8 mouse cellular contexts compared by ENCODE assay signal in the genomic region with DNA sequence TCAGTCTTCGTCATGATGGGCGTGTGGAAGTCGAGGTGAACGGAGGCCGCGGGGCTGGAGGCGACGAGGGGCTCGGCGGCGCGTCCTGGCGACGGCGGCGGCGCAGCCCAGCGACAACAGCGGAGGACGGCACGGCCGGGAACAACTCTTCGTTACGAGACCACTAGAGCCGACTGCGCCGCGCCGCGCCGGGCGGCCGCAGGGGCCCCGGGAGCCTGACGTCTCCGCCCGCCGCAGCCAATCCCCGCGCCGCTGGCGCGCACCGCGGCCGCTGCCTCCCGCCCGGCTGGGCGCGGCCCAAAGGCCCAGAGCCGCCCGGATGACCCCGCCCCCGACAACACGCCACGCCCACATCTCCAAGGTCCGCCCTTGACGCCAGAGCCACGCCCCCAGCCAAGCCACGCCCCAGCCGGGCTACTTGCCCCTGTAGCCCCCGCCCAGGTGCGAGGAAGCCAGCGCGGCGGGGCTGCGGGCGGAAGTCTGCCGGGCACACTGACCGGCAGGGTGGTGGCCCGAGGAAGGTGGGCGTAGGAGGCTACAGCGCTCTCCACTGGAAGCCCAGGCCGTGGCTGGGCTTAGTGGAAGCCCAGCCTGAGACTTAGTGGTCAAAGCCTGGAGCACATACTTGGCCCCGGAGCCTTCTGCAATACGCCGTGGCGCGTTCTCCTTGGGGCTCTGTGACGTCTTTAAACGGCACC. TPM values are rescaled to one million over a fixed set of nuclear protein-coding genes. Genes with fewer than 3 reads are reported as not detected.
DNase-seq lines count a peak whose midpoint lies in the region; ATAC-seq lines count a peak whose summit lies in the region.

A gene (minus strand): TSS at position 302 of the 698 bp plus-strand sequence.

- no peaks in the 10 kb centered on the region for H3K9me3 ChIP-seq in hindbrain, embryonic 11.5 days (ENCODE audit: control insufficient read depth, low read length)

- H3K27me3 ChIP-seq in hindbrain, embryonic 11.5 days (ENCODE audit: control insufficient read depth, insufficient read depth, low read length), result no peaks in the 10 kb centered on the region

- H3K36me3 ChIP-seq in hindbrain, embryonic 11.5 days (ENCODE audit: control insufficient read depth, insufficient read depth, low read length), result no peaks in the 10 kb centered on the region

- DNase-seq in MN1 (ENCODE audit: low spot score), result peak; percentile 98
- DNase-seq in cerebellum, adult 9-10 months, result peak; percentile 99
- DNase-seq in frontal cortex, adult 2 months (ENCODE audit: extremely low spot score in 1 of 2, low spot score in 1 of 2), result peak; percentile 95 to 99
- peak; percentile 98 for DNase-seq in hindbrain, embryonic 11.5 days (ENCODE audit: low spot score)
- DNase-seq in layer of hippocampus, postnatal 10 days (ENCODE audit: low spot score in 2 of 2), result peak; percentile 100
- DNase-seq in lung, postnatal 10 days, result peak; percentile 98
- peak; percentile 100 for DNase-seq in ovary, postnatal 36 days (ENCODE audit: low spot score)
- peak; percentile 100 for DNase-seq in thymus, postnatal 25 days

- ATAC-seq in hindbrain, embryonic 11.5 days (ENCODE audit: low FRiP score), result peak; percentile 97

- peak within 1 kb of the TSS; percentile 83 for H3K4me3 ChIP-seq in hindbrain, embryonic 11.5 days (ENCODE audit: low read depth, low read length)

- peaks cover 3% of the 10 kb centered on the region; the same call in 1 of the 2 replicates for H3K4me1 ChIP-seq in hindbrain, embryonic 11.5 days (replicated peaks; ENCODE audit: control insufficient read depth, insufficient read depth, low read length)

- peak within 1 kb of the TSS; percentile 59 for H3K4me2 ChIP-seq in hindbrain, embryonic 11.5 days (replicated peaks; ENCODE audit: low read depth, low read length)

- H3K9ac ChIP-seq in hindbrain, embryonic 11.5 days (ENCODE audit: low read depth, low read length), result peak within 1 kb of the TSS; percentile 92

- H3K27ac ChIP-seq in hindbrain, embryonic 11.5 days (ENCODE audit: low read depth, low read length), result peak within 1 kb of the TSS; percentile 89

- WGBS in hindbrain, embryonic 11.5 days, result 1% methylated on average over 45 of the region's 81 CpGs

RNA-seq across cellular contexts. Expression of the gene that starts here (rescaled TPM):
- 135 and 142 TPM in 2 replicates for polyA plus RNA-seq in frontal cortex, adult 2 months (2012; rRNA removed)
- 197 TPM in 2 replicates for polyA plus RNA-seq in hindbrain, embryonic 11.5 days (2014; fragmentation: Nextera tagmentation; extraction: Ambion mirVana)
- 100 to 1,000 TPM in 1 of 2 experiments, 10 to 100 TPM in 1; 95.0 to 100 TPM for total RNA-seq in layer of hippocampus, postnatal 10 days (2021)

Comparison
In these comparisons a context has a peak if more than half of its experiments do, and no peak if none do; other contexts are left out.
1. Peak in every context shown above with its lines: DNase-seq, ATAC-seq, H3K4me3 ChIP-seq and H3K27ac ChIP-seq.